Mouse (Mus musculus) forebrain, embryonic 16.5 days (tissue): ENCODE data around the gene Rsl1d1. TPM values are rescaled to one million over a fixed set of nuclear protein-coding genes. Genes with fewer than 3 reads are reported as not detected.

ENCODE experiments used
- ATAC-seq: fragments of 200-750 bp; cut with Nextera tagmentation; 2 replicates; pipeline ENCODE4 v1.8.0; 2017; ENCODE audit warnings: mild to moderate bottlenecking, moderate library complexity
- H3K27ac ChIP-seq: fragments of 300-500 bp; sonication (generic); 2 replicates; pipeline ENCODE4 v1.5.1; 2014; ENCODE audit warnings: low read length, control low read depth
- H3K27me3 ChIP-seq: fragments of 300-500 bp; sonication (generic); replicated peaks from 2 replicates; pipeline ENCODE4 v1.6.1; 2014; ENCODE audit warnings: low read length; ENCODE audit not compliant: control insufficient read depth, insufficient read depth
- H3K36me3 ChIP-seq: fragments of 300-500 bp; sonication (generic); 2 replicates; pipeline ENCODE4 v1.6.1; 2014; ENCODE audit not compliant: control insufficient read depth, insufficient read depth
- H3K4me1 ChIP-seq: fragments of 300-500 bp; sonication (generic); replicated peaks from 2 replicates; pipeline ENCODE4 v1.6.1; 2014; ENCODE audit warnings: low read length; ENCODE audit not compliant: control insufficient read depth, insufficient read depth
- H3K4me2 ChIP-seq: fragments of 300-500 bp; sonication (generic); 2 replicates; pipeline ENCODE4 v1.6.1; 2014; ENCODE audit warnings: mild to moderate bottlenecking, low read length, control low read depth
- H3K4me3 ChIP-seq: fragments of 300-500 bp; sonication (generic); replicated peaks from 2 replicates; pipeline ENCODE4 v1.5.1; 2014; ENCODE audit warnings: mild to moderate bottlenecking, low read length, control low read depth
- H3K9ac ChIP-seq: fragments of 300-500 bp; sonication (generic); replicated peaks from 2 replicates; pipeline ENCODE4 v1.6.1; 2014; ENCODE audit warnings: low read depth, low read length, control low read depth
- H3K9me3 ChIP-seq: fragments of 300-500 bp; sonication (generic); 2 replicates; pipeline ENCODE4 v1.6.1; 2016; ENCODE audit warnings: low read length; ENCODE audit not compliant: control insufficient read depth
- WGBS: fragments of 180-500 bp; shearing (Covaris S2); extraction: QIAGEN DNeasy Blood & Tissue Kit; methylation state at CpG from one replicate; pipeline ENCODE4 v1.1.7; 2014; 5-methylcytosine and 5-hydroxymethylcytosine counted together
- polyA plus RNA-seq: library from polyadenylated mRNA; unstranded; fragments of >200 nt; fragmentation: Nextera tagmentation; extraction: Ambion mirVana; gene quantifications from 2 replicates; pipeline ENCODE4 v1.2.1, GENCODE M21; 2015

Gene Rsl1d1
- polyA plus RNA-seq, 1 experiment from 2014 or later, result 155 TPM

DNA sequence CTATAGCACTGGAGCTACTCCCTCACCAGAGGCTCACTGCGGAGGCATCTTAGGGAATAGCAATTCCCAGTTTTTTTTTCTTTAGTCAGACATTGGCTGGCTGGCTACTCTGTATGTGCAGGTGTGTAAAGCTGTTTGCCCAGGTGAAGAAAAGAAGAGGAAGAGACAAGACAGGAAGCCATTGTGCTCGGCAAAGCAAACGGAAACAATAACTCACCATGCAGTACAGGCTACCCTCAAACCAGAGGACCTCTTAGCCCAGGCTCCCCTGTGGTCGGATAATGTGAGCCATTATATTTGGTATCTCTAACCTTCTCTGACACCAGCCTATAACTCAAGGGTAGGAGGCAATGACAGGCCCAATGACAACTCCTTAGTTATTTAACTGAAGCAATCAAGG is 6.1 kb downstream of the Rsl1d1 start:
- no peak overlapping the region for H3K4me2 ChIP-seq
- H3K36me3 ChIP-seq, result peaks cover 50% of the 10 kb centered on the region
- no peak overlapping the region for H3K4me3 ChIP-seq
- no peaks in the 10 kb centered on the region for H3K9me3 ChIP-seq
- H3K27ac ChIP-seq, result no peak overlapping the region
- no peaks in the 10 kb centered on the region for H3K27me3 ChIP-seq
- H3K9ac ChIP-seq, result no peak overlapping the region
- no peak for ATAC-seq
- WGBS, result 86% methylated on average over 4 of the region's 4 CpGs
- H3K4me1 ChIP-seq, result peaks cover 8% of the 10 kb centered on the region

DNA sequence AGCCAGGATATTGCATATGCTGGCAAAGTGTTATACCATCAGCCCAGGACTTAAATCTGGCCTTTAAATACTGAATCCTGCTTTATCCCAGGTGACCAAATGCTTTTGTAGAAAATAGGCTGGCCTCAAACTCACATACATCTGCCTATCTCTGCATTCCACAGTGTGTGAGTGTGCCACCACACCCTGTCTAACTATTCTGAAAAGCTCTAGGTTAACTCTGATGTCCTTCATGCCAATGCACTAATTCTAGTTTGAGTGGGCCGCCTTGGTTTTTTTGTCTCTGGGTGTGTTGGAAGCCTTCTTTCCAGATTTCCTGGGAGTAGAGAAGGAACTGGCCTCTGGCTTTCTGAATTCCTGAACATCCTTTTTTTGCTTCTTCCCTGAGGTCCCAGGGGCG is 9.9 kb downstream of the Rsl1d1 start:
- no peak overlapping the region for H3K4me3 ChIP-seq
- H3K4me2 ChIP-seq, result no peak overlapping the region
- WGBS, result 95% methylated on average over 2 of the region's 2 CpGs
- peaks cover 4% of the 10 kb centered on the region; the same call in 1 of the 2 replicates for H3K4me1 ChIP-seq
- H3K27me3 ChIP-seq, result no peaks in the 10 kb centered on the region
- peaks cover 43% of the 10 kb centered on the region for H3K36me3 ChIP-seq
- H3K27ac ChIP-seq, result no peak overlapping the region
- H3K9ac ChIP-seq, result no peak overlapping the region
- H3K9me3 ChIP-seq, result no peaks in the 10 kb centered on the region
- no peak for ATAC-seq

DNA sequence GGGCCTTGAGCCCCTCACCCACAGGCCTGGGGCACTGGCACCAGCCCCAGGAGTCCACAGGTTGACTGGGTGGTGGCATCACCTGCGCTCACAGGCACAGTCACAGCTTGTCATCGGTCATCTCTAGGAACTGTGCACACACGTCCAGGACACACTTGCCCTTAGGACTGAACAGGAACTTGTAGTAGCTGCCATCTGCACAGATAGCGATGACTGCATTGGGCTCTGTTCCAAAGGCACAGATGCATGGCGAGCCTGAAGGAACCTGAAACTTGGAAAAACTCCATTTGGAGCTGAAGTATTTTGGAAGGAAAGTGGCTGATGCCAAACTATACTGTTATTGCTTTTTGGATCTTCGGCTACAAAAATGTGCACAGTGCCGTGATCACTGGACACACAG is 13.0 kb downstream of the Rsl1d1 start:
- no peak overlapping the region for H3K4me3 ChIP-seq
- no peak overlapping the region for H3K9ac ChIP-seq
- peaks cover 18% of the 10 kb centered on the region for H3K36me3 ChIP-seq
- 65% methylated on average over 7 of the region's 7 CpGs for WGBS
- H3K4me1 ChIP-seq, result peaks cover 4% of the 10 kb centered on the region; the same call in 1 of the 2 replicates
- no peaks in the 10 kb centered on the region for H3K27me3 ChIP-seq
- no peak overlapping the region for H3K4me2 ChIP-seq
- H3K27ac ChIP-seq, result no peak overlapping the region
- peak; percentile 23; the same call in 1 of the 2 replicates for ATAC-seq
- H3K9me3 ChIP-seq, result no peaks in the 10 kb centered on the region

DNA sequence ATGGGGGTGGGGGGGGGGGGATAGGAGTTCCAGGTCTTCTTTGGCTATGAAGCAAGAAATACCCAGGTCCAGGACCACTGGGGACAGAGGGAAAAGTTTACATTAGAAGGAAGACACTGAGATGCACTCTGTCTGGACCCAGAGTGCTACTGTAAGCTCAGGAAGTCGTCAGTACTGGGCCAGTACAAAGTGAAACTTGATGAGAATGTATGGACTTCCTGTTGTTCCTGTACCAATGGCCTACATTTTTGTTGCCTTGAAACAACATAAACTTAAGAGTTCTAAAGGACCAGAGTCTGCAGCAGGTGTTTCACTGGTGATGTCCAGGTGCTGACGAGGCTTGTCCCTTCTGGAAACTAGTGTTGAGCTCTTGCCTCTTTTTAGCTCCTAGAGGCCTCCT is 25.7 kb downstream of the Rsl1d1 start:
- no peaks in the 10 kb centered on the region for H3K9me3 ChIP-seq
- peaks cover 17% of the 10 kb centered on the region for H3K4me1 ChIP-seq
- H3K36me3 ChIP-seq, result no peaks in the 10 kb centered on the region
- H3K27ac ChIP-seq, result no peak overlapping the region
- no peak overlapping the region for H3K9ac ChIP-seq
- H3K4me2 ChIP-seq, result no peak overlapping the region
- H3K4me3 ChIP-seq, result no peak overlapping the region
- WGBS, result 73% methylated on average over 2 of the region's 2 CpGs
- no peaks in the 10 kb centered on the region for H3K27me3 ChIP-seq
- no peak for ATAC-seq

GRCm38 (mm10) chr16:11176884-11177244 is 26.3 kb downstream of the Rsl1d1 start:
- Histone ChIP-seq H3K27ac (peak overlapping the region; percentile 50), H3K27me3 (no peaks in the 10 kb centered on the region), H3K36me3 (no peaks in the 10 kb centered on the region), H3K4me2 (peak overlapping the region; percentile 89), H3K9ac (peak overlapping the region; percentile 87), H3K4me3 (peak overlapping the region; percentile 95), H3K9me3 (no peaks in the 10 kb centered on the region), H3K4me1 (peaks cover 17% of the 10 kb centered on the region)
- no peak for ATAC-seq
- 3% methylated on average over 4 of the region's 4 CpGs for WGBS

DNA sequence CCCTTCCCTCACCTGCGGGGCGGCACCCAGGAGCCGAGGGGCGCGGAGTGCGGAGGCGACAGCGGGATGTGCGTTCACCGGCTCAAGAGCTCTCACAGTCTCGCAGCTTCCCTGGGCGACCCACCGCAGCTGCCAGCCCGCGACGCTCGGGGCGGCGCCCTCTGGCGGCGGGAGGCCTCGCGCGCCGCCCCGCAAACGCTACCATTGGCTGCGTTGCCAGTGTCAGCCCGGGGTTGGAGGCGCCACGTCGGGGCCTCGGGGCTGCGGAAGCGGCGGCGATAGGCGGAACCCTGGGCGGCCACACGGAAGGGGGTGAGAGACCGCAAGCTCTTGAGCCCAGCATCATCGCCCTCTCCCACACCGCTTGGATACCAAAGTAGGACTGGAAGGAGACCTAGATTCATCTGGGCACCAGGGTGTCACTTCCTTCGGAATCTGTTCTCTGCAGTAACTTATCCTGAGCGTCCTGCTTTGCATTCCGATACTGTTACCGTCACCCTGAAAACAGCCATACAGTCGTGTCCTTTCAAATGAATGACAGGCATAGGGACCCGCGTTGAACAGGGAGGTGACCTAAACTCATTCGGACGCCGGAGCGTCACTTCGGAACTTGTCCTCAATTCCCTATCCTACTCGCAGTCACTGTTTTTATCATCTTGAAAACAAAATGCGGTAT is 26.8 kb downstream of the Rsl1d1 start, which contains the start of gene Zc3h7a:
Zc3h7a (minus strand) TSS at position 186 of the 676 bp plus-strand sequence.
- no peaks in the 10 kb centered on the region for H3K27me3 ChIP-seq
- peaks cover 17% of the 10 kb centered on the region for H3K4me1 ChIP-seq
- peak within 1 kb of the TSS; percentile 83 for H3K27ac ChIP-seq
- peak within 1 kb of the TSS; percentile 87 for H3K9ac ChIP-seq
- peak; percentile 96 for ATAC-seq
- H3K4me2 ChIP-seq, result peak within 1 kb of the TSS; percentile 89
- WGBS, result 1% methylated on average over 54 of the region's 57 CpGs
- H3K36me3 ChIP-seq, result no peaks in the 10 kb centered on the region
- peak within 1 kb of the TSS; percentile 95 for H3K4me3 ChIP-seq
- no peaks in the 10 kb centered on the region for H3K9me3 ChIP-seq

DNA sequence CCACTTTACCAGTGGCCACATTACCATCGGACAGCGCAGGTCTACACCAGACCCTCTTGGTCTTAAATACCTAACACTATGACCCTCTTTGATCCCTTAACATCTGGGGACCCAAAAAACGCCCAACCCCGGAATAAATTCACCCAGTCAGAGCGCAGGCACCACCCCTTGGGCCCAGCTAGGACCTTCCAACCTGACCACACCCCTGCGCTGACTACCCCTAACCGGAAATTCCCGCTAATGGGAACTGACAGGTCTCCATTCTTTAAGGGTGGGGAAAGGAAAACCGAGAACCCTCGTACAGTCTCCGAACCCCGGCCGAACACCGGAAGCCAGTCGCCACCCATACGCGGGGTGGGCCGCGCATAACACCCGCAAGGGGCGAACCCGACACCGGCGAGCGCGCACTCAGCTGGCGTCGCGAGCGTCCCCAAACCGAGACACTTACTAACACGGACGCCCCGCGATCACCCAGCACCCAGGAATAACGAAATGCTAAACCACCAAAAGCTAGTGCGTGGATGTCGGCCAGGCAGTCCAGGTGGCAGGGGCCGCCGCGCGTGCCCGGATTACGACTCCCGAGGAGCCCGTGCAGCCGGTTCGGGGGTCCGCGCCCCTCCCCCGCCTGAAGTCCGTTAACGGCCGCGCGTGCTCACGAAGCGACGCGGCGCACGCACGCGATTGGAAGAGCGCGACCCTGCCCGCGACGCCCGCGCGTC is 27.5 kb downstream of the Rsl1d1 start:
- Histone ChIP-seq H3K27ac (peak overlapping the region; percentile 83), H3K4me2 (peak overlapping the region; percentile 89), H3K4me1 (peaks cover 17% of the 10 kb centered on the region), H3K27me3 (no peaks in the 10 kb centered on the region), H3K36me3 (no peaks in the 10 kb centered on the region), H3K9ac (peak overlapping the region; percentile 87), H3K4me3 (peak overlapping the region; percentile 95), H3K9me3 (no peaks in the 10 kb centered on the region)
- peak; percentile 64 for ATAC-seq
- WGBS, result under 1% methylated on average over 72 of the region's 72 CpGs

GRCm38 (mm10) chr16:11175100-11175488 is 28.0 kb downstream of the Rsl1d1 start:
- Histone ChIP-seq H3K9ac (peak overlapping the region; percentile 87), H3K4me1 (peaks cover 17% of the 10 kb centered on the region), H3K9me3 (no peaks in the 10 kb centered on the region), H3K4me2 (peak overlapping the region; percentile 89), H3K27ac (peak overlapping the region; percentile 83; the same call in 1 of the 2 replicates), H3K27me3 (no peaks in the 10 kb centered on the region), H3K4me3 (peak overlapping the region; percentile 95), H3K36me3 (no peaks in the 10 kb centered on the region)
- WGBS, result 7% methylated on average over 9 of the region's 9 CpGs
- ATAC-seq, result no peak

GRCm38 (mm10) chr16:11174671-11175081 is 28.5 kb downstream of the Rsl1d1 start:
- Histone ChIP-seq H3K27ac (no peak overlapping the region; the same call in 1 of the 2 replicates), H3K36me3 (no peaks in the 10 kb centered on the region)
- WGBS, result 4% methylated on average over 10 of the region's 10 CpGs

More at GRCm38 (mm10) chr16:11174671-11175081, 28.5 kb downstream of the Rsl1d1 start:
- H3K4me3 ChIP-seq, result peak overlapping the region; percentile 95
- peak overlapping the region; percentile 89 for H3K4me2 ChIP-seq
- no peaks in the 10 kb centered on the region for H3K27me3 ChIP-seq
- H3K9me3 ChIP-seq, result no peaks in the 10 kb centered on the region
- H3K9ac ChIP-seq, result 0 out of 2 replicates have a peak overlapping the region, but pooled peaks have one; percentile 87
- no peak for ATAC-seq
- peaks cover 17% of the 10 kb centered on the region for H3K4me1 ChIP-seq
